Mouse (Mus musculus): ENCODE data around the gene Eif2b1. TPM values are rescaled to one million over a fixed set of nuclear protein-coding genes. Genes with fewer than 3 reads are reported as not detected.
A peak's percentile ranks its signal among the peaks of the same experiment; 100 is the strongest.
"Not testable (repeated sequence)": the region's sequence is repeated elsewhere in the genome, so short reads cannot be mapped to it uniquely, and the experiment has no call there.

Gene Eif2b1
- 61.7 and 61.8 TPM in 2 replicates for polyA plus RNA-seq (2016; fragmentation: Nextera tagmentation; extraction: Ambion mirVana)

DNA sequence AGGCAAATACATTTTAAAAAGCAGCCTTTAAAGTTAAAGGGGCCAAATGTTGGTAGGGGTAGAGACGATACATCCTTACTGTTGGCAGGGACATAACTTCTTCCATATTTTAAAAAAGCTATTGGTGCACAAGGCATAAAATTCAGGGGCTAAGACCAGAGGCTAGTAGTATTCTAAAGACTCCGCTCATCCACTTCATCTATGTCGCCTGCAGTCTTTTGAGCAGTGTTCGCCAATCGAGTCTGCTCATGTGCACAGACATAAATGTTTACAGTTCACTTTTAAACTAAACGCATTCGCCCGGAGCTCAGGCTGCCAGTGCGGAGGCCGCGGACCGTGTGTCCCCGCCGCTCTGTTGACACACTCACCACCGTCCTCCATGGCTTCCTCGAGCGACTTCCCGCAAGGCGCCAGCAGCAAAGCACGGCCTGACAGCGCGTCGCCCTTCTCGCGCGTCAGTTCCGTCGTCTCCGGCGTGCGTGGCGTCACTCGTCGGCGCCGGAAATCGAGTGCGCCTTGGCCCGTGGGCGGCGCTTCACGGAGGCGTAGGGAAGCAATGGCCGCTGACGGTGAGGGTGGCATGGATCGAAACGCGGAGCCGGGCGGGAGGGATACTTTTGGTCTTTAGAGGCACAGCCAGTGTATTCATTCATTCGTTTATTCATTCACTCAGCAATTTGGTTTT lies at the start of gene Eif2b1, which contains the start of gene Gtf2h3:
TSS of gene Eif2b1 (minus strand) at position 499 of the 685 bp plus-strand sequence.
TSS of gene Gtf2h3 (plus strand) at position 508 of the 685 bp plus-strand sequence.
- ATAC-seq (ENCODE audit: insufficient number of reproducible peaks, low FRiP score): peak; percentile 90
- 1% methylated on average over 51 of the region's 51 CpGs for WGBS
- Histone ChIP-seq H3K36me3 (peaks cover 52% of the 10 kb centered on the region), H3K4me2 (peak within 1 kb of the TSS; percentile 94), H3K4me1 (replicated peaks) (peaks cover 22% of the 10 kb centered on the region), H3K4me3 (peak within 1 kb of the TSS; percentile 78), H3K27ac (ENCODE audit: poor library complexity, severe bottlenecking) (0 out of 2 replicates have a peak within 1 kb of the TSS, but pooled peaks have one; percentile 20), H3K9ac (peak within 1 kb of the TSS; percentile 78), H3K27me3 (replicated peaks) (no peaks in the 10 kb centered on the region), H3K9me3 (replicated peaks) (no peaks in the 10 kb centered on the region)

DNA sequence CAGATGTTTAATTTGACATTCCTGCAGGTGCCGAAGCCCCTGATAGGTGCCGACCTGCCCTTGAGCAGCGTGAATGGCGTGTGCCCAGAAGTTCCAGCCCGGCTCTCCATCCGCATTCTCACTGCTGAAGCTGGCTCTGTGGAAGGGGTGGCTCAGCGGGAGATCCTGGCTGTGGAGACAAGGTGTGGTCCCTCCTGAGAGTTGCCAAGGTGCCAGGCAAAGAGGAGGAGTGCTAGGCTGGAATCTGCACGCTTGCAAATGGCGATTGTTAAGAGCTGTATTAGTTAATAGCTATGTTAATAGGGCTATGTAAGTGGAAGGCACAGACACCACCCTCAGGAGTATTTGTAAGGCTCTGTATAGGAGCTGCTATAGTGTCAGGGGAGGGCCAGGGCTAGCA lies 45.4 kb upstream of the Eif2b1 start:
- Histone ChIP-seq H3K36me3 (no peaks in the 10 kb centered on the region), H3K27me3 (replicated peaks) (no peaks in the 10 kb centered on the region), H3K9ac (no peak overlapping the region), H3K4me3 (no peak overlapping the region), H3K27ac (ENCODE audit: poor library complexity, severe bottlenecking) (no peak overlapping the region), H3K9me3 (replicated peaks) (no peaks in the 10 kb centered on the region), H3K4me1 (replicated peaks) (peaks cover 6% of the 10 kb centered on the region), H3K4me2 (no peak overlapping the region)
- 85% methylated on average over 9 of the region's 9 CpGs for WGBS
- no peak for ATAC-seq (ENCODE audit: insufficient number of reproducible peaks, low FRiP score)

DNA sequence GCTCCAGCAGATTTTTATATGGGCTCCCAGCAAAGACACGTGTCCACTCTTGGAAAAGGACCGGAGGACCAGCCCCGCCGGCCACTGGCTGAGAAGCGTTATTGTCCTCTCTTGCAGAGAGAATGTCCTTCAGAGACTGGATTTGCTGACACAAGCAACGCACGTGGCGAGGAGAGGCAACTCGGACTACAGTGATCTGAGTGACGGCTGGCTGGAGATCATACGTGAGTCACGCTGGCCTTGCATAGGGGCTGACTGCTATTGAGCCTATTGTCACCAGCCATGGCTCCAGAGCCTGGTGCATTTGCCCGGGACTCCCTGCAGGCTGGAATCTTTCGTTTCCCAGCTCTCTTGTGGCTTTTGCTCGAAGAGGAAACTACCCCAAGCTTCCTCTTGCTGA lies 44.0 kb upstream of the Eif2b1 start:
- Histone ChIP-seq H3K27ac (ENCODE audit: poor library complexity, severe bottlenecking) (no peak overlapping the region), H3K9ac (no peak overlapping the region), H3K36me3 (peaks cover 3% of the 10 kb centered on the region; the same call in 1 of the 2 replicates), H3K4me2 (no peak overlapping the region), H3K9me3 (replicated peaks) (no peaks in the 10 kb centered on the region), H3K4me3 (no peak overlapping the region), H3K27me3 (replicated peaks) (no peaks in the 10 kb centered on the region), H3K4me1 (replicated peaks) (peaks cover 1% of the 10 kb centered on the region)
- no peak for ATAC-seq (ENCODE audit: insufficient number of reproducible peaks, low FRiP score)
- 78% methylated on average over 15 of the region's 15 CpGs for WGBS

DNA sequence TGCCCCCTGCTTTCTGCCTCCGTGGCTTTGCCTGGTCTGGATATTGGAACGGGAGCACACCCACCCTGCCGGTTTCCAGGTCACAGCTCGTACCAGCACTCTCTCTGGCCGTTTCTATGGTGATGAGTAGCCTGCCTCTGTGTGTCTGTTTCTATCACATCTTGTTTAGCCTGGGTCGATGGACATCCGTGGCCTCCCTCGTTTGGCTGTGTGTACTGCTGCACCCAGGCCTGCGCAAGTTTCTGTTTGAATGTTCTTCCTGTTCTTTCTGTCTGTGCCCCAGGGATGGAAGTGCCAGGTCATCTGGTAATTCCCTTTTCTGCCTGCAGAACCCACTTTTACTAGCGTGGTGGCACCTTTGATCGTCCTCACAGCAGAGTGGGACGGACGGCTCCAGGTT lies 42.4 kb upstream of the Eif2b1 start:
- no peak overlapping the region for H3K4me3 ChIP-seq
- H3K4me1 ChIP-seq (replicated peaks): no peaks in the 10 kb centered on the region
- ATAC-seq (ENCODE audit: insufficient number of reproducible peaks, low FRiP score): no peak
- no peak overlapping the region for H3K4me2 ChIP-seq
- H3K9me3 ChIP-seq (replicated peaks): no peaks in the 10 kb centered on the region
- 75% methylated on average over 13 of the region's 13 CpGs for WGBS
- H3K27ac ChIP-seq (ENCODE audit: poor library complexity, severe bottlenecking): no peak overlapping the region
- H3K36me3 ChIP-seq: peaks cover 3% of the 10 kb centered on the region; the same call in 1 of the 2 replicates
- H3K27me3 ChIP-seq (replicated peaks): no peaks in the 10 kb centered on the region
- no peak overlapping the region for H3K9ac ChIP-seq

DNA sequence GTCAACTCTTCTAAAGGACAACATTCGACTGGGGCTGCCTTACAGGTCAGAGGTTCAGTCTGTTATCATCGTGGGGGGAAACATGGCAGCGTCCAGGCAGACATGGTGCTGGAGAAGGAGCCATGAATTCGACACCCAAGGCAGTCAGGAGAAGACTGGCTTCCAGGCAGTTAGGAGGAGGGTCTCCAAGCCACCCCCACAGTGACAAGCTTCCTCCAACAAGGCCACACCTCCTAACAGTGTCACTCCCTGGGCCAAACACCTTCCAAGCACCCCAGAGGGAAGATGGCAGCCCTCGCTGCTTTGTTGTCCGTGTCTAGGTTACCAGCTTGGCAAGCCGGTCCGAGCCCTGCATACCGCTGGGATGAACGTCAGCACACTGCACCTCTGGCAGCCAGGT lies 39.8 kb upstream of the Eif2b1 start:
- H3K36me3 ChIP-seq: peaks cover 3% of the 10 kb centered on the region; the same call in 1 of the 2 replicates
- H3K9me3 ChIP-seq (replicated peaks): no peaks in the 10 kb centered on the region
- WGBS: 71% methylated on average over 10 of the region's 10 CpGs
- H3K4me3 ChIP-seq: no peak overlapping the region
- no peaks in the 10 kb centered on the region for H3K27me3 ChIP-seq (replicated peaks)
- H3K4me1 ChIP-seq (replicated peaks): no peaks in the 10 kb centered on the region
- no peak overlapping the region for H3K27ac ChIP-seq (ENCODE audit: poor library complexity, severe bottlenecking)
- ATAC-seq (ENCODE audit: insufficient number of reproducible peaks, low FRiP score): no peak
- no peak overlapping the region; the same call in 1 of the 2 replicates for H3K9ac ChIP-seq
- H3K4me2 ChIP-seq: no peak overlapping the region

DNA sequence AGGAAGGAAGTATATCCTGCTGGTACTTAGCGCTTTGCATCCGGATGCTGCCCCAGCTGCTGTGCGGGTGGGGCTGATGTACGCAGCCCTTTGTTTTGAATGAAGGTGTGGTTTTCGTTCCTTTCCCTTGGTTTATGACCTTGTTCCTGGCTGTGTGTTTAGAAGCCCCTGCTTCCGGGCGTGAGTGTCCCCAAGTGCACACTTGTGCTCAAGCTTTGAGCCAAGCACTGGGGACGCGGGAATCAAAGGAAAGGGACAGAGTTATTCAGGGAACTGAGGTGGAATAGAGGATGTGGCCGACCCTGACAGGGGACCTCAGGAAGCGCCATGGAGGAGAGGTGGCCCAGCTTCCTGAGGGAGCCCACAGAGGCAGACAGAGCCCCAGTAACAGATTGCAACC lies 35.8 kb upstream of the Eif2b1 start:
- H3K27me3 ChIP-seq (replicated peaks): no peaks in the 10 kb centered on the region
- peak; percentile 18; the same call in 1 of the 2 replicates for ATAC-seq (ENCODE audit: insufficient number of reproducible peaks, low FRiP score)
- H3K4me3 ChIP-seq: no peak overlapping the region
- no peaks in the 10 kb centered on the region for H3K9me3 ChIP-seq (replicated peaks)
- H3K27ac ChIP-seq (ENCODE audit: poor library complexity, severe bottlenecking): no peak overlapping the region
- H3K4me2 ChIP-seq: no peak overlapping the region
- WGBS: 73% methylated on average over 11 of the region's 11 CpGs
- H3K4me1 ChIP-seq (replicated peaks): no peaks in the 10 kb centered on the region
- H3K9ac ChIP-seq: no peak overlapping the region
- peaks cover 11% of the 10 kb centered on the region; the same call in 1 of the 2 replicates for H3K36me3 ChIP-seq

DNA sequence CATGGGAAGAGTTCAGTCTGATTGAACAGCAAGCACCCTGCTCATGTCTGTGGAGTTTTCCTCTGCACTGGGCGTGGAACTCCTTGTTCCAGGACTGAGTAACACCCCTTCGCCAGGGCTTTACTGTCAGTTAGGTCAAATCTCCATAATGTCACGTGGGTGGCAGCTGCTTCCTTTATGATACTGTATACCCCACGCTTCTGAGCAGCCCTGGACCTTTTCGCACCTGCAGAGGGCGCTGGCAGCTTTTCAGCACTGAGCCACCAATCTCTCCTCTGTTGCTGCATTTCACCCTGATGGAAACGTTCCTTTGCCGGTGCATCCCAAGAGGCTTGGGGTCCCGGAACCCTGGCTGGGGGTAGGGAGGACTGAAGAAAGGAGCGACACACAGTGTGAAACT lies 32.0 kb upstream of the Eif2b1 start:
- Histone ChIP-seq H3K4me2 (no peak overlapping the region), H3K27me3 (replicated peaks) (no peaks in the 10 kb centered on the region), H3K9me3 (replicated peaks) (no peaks in the 10 kb centered on the region), H3K27ac (ENCODE audit: poor library complexity, severe bottlenecking) (no peak overlapping the region), H3K4me3 (no peak overlapping the region), H3K4me1 (replicated peaks) (no peaks in the 10 kb centered on the region), H3K36me3 (peaks cover 8% of the 10 kb centered on the region; the same call in 1 of the 2 replicates), H3K9ac (no peak overlapping the region)
- WGBS: 71% methylated on average over 10 of the region's 10 CpGs
- no peak for ATAC-seq (ENCODE audit: insufficient number of reproducible peaks, low FRiP score)

DNA sequence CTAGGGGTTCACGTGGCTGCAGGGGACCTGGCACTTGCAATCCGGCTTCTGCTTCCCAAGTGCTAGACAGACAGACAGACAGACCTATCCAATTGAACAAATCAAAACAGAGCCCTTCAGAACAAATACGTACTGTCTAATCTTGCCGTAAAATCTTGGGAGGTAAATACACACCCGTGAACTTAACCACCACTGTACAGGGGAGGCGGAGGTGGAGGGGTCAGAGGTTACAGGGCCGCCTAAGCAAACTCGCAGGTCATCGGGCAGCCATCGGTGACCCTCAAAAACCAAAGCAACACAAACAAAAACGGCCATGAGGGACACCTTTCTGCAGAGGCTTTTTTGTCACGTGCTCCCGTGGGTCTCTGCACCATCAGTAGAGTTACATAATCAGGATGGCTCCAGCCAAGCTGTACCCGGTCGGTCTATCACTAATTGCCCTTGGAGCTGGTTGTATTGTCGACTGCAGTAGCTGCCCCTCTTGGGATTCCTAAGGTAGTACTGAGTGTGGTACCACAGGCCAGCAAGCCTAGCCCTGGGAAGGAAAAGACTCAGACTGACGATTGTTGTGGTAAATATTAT lies 26.2 kb upstream of the Eif2b1 start:
- no peaks in the 10 kb centered on the region for H3K36me3 ChIP-seq
- no peak overlapping the region for H3K4me3 ChIP-seq
- H3K9ac ChIP-seq: no peak overlapping the region
- H3K27me3 ChIP-seq (replicated peaks): no peaks in the 10 kb centered on the region
- 81% methylated on average over 17 of the region's 17 CpGs for WGBS
- no peak for ATAC-seq (ENCODE audit: insufficient number of reproducible peaks, low FRiP score)
- H3K4me1 ChIP-seq (replicated peaks): no peaks in the 10 kb centered on the region
- H3K4me2 ChIP-seq: no peak overlapping the region
- H3K27ac ChIP-seq (ENCODE audit: poor library complexity, severe bottlenecking): no peak overlapping the region
- no peaks in the 10 kb centered on the region for H3K9me3 ChIP-seq (replicated peaks)

DNA sequence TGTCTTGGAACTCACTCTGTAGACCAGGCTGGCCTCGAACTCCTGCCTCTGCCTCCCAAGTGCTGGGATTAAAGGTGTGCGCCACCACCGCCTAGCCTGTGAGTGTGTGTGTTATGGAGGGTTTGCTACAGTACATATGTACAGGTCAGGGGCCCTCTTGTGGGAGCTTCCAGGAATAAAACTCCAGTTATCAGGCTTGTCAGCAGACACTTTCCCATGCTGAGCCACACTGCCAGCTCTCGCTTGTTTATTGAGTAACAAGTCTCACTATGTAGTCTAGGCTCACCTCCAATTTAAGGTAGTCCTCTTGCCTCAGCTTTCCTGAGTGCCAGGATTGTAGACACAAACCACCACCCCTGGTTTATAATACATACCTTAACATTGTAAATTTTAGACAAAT lies 25.4 kb upstream of the Eif2b1 start:
- Histone ChIP-seq H3K4me2 (no peak overlapping the region), H3K9me3 (replicated peaks) (no peaks in the 10 kb centered on the region), H3K27me3 (replicated peaks) (no peaks in the 10 kb centered on the region), H3K4me3 (no peak overlapping the region), H3K27ac (ENCODE audit: poor library complexity, severe bottlenecking) (no peak overlapping the region), H3K9ac (no peak overlapping the region), H3K36me3 (no peaks in the 10 kb centered on the region), H3K4me1 (replicated peaks) (peaks cover under 1% of the 10 kb centered on the region; the same call in 1 of the 2 replicates)
- ATAC-seq (ENCODE audit: insufficient number of reproducible peaks, low FRiP score): no peak
- 63% methylated on average over 4 of the region's 4 CpGs for WGBS

DNA sequence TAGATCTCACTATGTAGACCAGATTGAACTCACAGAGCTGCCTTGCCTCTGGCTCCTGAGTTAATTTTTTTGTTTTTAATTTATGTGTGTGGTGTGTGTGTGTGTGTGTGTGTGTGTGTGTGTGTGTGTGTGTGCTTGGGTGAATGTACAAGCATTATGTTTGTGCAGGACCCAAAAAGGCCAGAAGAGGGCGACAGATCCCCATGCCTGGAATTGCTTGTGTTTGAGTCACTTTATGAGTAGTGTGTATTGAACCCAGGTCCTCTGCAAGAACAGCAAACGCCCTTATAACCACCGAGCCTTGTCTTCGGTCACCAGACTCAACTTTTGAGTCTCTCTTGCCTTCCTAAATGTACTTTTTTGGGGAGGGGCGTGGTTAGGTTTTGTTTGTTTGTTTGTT lies 23.4 kb upstream of the Eif2b1 start:
- no peaks in the 10 kb centered on the region for H3K27me3 ChIP-seq (replicated peaks)
- no peak overlapping the region for H3K4me3 ChIP-seq
- H3K9ac ChIP-seq: no peak overlapping the region
- no peak overlapping the region for H3K4me2 ChIP-seq
- ATAC-seq (ENCODE audit: insufficient number of reproducible peaks, low FRiP score): no peak
- no peaks in the 10 kb centered on the region for H3K9me3 ChIP-seq (replicated peaks)
- H3K27ac ChIP-seq (ENCODE audit: poor library complexity, severe bottlenecking): no peak overlapping the region
- WGBS: 63% methylated on average over 5 of the region's 5 CpGs
- H3K4me1 ChIP-seq (replicated peaks): peaks cover 5% of the 10 kb centered on the region
- peaks cover under 1% of the 10 kb centered on the region; the same call in 1 of the 2 replicates for H3K36me3 ChIP-seq

DNA sequence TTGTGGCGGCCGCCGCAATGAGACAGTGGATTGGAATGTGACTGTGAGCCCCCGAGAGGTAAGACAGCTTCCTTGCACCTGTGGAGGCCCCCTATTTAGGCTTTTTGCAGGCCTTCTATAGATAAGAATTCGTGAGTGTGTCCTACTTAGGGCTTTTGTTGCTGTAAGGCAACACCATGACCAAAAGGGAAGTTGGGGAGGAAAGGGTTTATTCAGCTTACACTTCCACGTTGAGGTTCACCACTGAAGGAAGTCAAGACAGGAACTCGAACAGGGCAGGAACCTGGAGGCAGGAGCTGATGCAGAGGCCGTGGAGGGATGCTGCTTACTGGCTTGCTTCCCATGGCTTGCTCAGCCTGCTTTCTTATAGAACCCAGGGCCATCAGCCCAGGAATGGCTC lies 20.8 kb upstream of the Eif2b1 start:
- ATAC-seq (ENCODE audit: insufficient number of reproducible peaks, low FRiP score); H3K27me3 ChIP-seq (replicated peaks); H3K9me3 ChIP-seq (replicated peaks); H3K27ac ChIP-seq (ENCODE audit: poor library complexity, severe bottlenecking); H3K4me2 ChIP-seq; H3K4me3 ChIP-seq; H3K4me1 ChIP-seq (replicated peaks); H3K9ac ChIP-seq: not testable (repeated sequence)
- 45% methylated on average over 8 of the region's 8 CpGs for WGBS
- peaks cover 24% of the 10 kb centered on the region for H3K36me3 ChIP-seq
